Mouse (Mus musculus): ENCODE results near the gene Kirrel. TPM values are rescaled to one million over a fixed set of nuclear protein-coding genes. Genes with fewer than 3 reads are reported as not detected.
A peak's percentile ranks its signal among the peaks of the same experiment; 100 is the strongest.

The Kirrel gene
- polyA plus RNA-seq, 1 experiment from 2014 or later = 19.0 TPM

- H3K36me3 ChIP-seq = peaks cover 58% of the 10 kb centered on the region
- no peaks in the 10 kb centered on the region for H3K9me3 ChIP-seq (replicated peaks)
- 97% methylated on average over 4 of the region's 4 CpGs for WGBS
- DNase-seq (ENCODE audit: low spot score) = no peak
- no peaks in the 10 kb centered on the region for H3K27me3 ChIP-seq (ENCODE audit: low read depth, poor library complexity, severe bottlenecking)
- peaks cover 12% of the 10 kb centered on the region for H3K4me1 ChIP-seq
- H3K4me3 ChIP-seq = no peak overlapping the region
- H3K27ac ChIP-seq = no peak overlapping the region
Measured at GRCm38 (mm10) chr3:87079751-87080150, 94.8 kb downstream of the Kirrel start.

- H3K4me3 ChIP-seq = no peak overlapping the region
- no peaks in the 10 kb centered on the region for H3K27me3 ChIP-seq (ENCODE audit: low read depth, poor library complexity, severe bottlenecking)
- H3K4me1 ChIP-seq = peaks cover 12% of the 10 kb centered on the region
- 93% methylated on average over 7 of the region's 7 CpGs for WGBS
- no peak for DNase-seq (ENCODE audit: low spot score)
- peaks cover 54% of the 10 kb centered on the region for H3K36me3 ChIP-seq
- no peaks in the 10 kb centered on the region for H3K9me3 ChIP-seq (replicated peaks)
- H3K27ac ChIP-seq = no peak overlapping the region
Measured at GRCm38 (mm10) chr3:87079301-87079700, 95.2 kb downstream of the Kirrel start.

- H3K9me3 ChIP-seq (replicated peaks) = no peaks in the 10 kb centered on the region
- H3K4me3 ChIP-seq = no peak overlapping the region
- H3K27me3 ChIP-seq (ENCODE audit: low read depth, poor library complexity, severe bottlenecking) = no peaks in the 10 kb centered on the region
- no peak overlapping the region for H3K27ac ChIP-seq
- 74% methylated on average over 9 of the region's 9 CpGs for WGBS
- H3K4me1 ChIP-seq = peaks cover 24% of the 10 kb centered on the region
- no peak for DNase-seq (ENCODE audit: low spot score)
- peaks cover 37% of the 10 kb centered on the region for H3K36me3 ChIP-seq
Measured at GRCm38 (mm10) chr3:87077681-87078080, 96.9 kb downstream of the Kirrel start.

GRCm38 (mm10) chr3:87076899-87077298 lies 97.6 kb downstream of the Kirrel start:
- no peaks in the 10 kb centered on the region for H3K27me3 ChIP-seq (ENCODE audit: low read depth, poor library complexity, severe bottlenecking)
- H3K27ac ChIP-seq = no peak overlapping the region
- H3K9me3 ChIP-seq (replicated peaks) = no peaks in the 10 kb centered on the region
- H3K4me3 ChIP-seq = no peak overlapping the region
- 82% methylated on average over 5 of the region's 5 CpGs for WGBS
- H3K4me1 ChIP-seq = peaks cover 26% of the 10 kb centered on the region
- H3K36me3 ChIP-seq = peaks cover 30% of the 10 kb centered on the region
- DNase-seq (ENCODE audit: low spot score) = no peak

- Histone ChIP-seq H3K9me3 (replicated peaks) (no peaks in the 10 kb centered on the region), H3K27ac (no peak overlapping the region)
- peak; percentile 23 for DNase-seq (ENCODE audit: low spot score)
Measured at GRCm38 (mm10) chr3:87076161-87076560, 98.4 kb downstream of the Kirrel start.

GRCm38 (mm10) chr3:87072612-87073515 lies 101.7 kb downstream of the Kirrel start:
- Histone ChIP-seq H3K4me3 (no peak overlapping the region), H3K27ac (peak overlapping the region; percentile 36; the same call in 1 of the 2 replicates), H3K9me3 (replicated peaks) (no peaks in the 10 kb centered on the region), H3K4me1 (peaks cover 23% of the 10 kb centered on the region), H3K36me3 (no peaks in the 10 kb centered on the region), H3K27me3 (ENCODE audit: low read depth, poor library complexity, severe bottlenecking) (no peaks in the 10 kb centered on the region)
- DNase-seq (ENCODE audit: low spot score) = peak; percentile 28
- 58% methylated on average over 13 of the region's 13 CpGs for WGBS

More at GRCm38 (mm10) chr3:87076161-87076560, 98.4 kb downstream of the Kirrel start:
- H3K36me3 ChIP-seq = peaks cover 22% of the 10 kb centered on the region
- WGBS = 83% methylated on average over 7 of the region's 7 CpGs
- H3K4me1 ChIP-seq = peaks cover 26% of the 10 kb centered on the region
- H3K27me3 ChIP-seq (ENCODE audit: low read depth, poor library complexity, severe bottlenecking) = no peaks in the 10 kb centered on the region
- H3K4me3 ChIP-seq = no peak overlapping the region

- DNase-seq (ENCODE audit: low spot score) = no peak
- Histone ChIP-seq H3K4me3 (no peak overlapping the region), H3K27ac (no peak overlapping the region), H3K36me3 (no peaks in the 10 kb centered on the region), H3K27me3 (ENCODE audit: low read depth, poor library complexity, severe bottlenecking) (no peaks in the 10 kb centered on the region), H3K9me3 (replicated peaks) (no peaks in the 10 kb centered on the region), H3K4me1 (peaks cover 17% of the 10 kb centered on the region)
- WGBS = 82% methylated on average over 3 of the region's 3 CpGs
Measured at GRCm38 (mm10) chr3:87072191-87072590, 102.4 kb downstream of the Kirrel start.

- 90% methylated on average over 8 of the region's 8 CpGs for WGBS
- Histone ChIP-seq H3K27ac (no peak overlapping the region), H3K36me3 (no peaks in the 10 kb centered on the region), H3K4me3 (no peak overlapping the region), H3K9me3 (replicated peaks) (no peaks in the 10 kb centered on the region), H3K4me1 (no peaks in the 10 kb centered on the region; the same call in 1 of the 2 replicates), H3K27me3 (ENCODE audit: low read depth, poor library complexity, severe bottlenecking) (no peaks in the 10 kb centered on the region)
- no peak for DNase-seq (ENCODE audit: low spot score)
Measured at GRCm38 (mm10) chr3:87067396-87067975, 107.1 kb downstream of the Kirrel start.

GRCm38 (mm10) chr3:87053939-87054338 lies 120.6 kb downstream of the Kirrel start:
- no peak overlapping the region for H3K4me3 ChIP-seq
- WGBS = 87% methylated on average over 1 of the region's 1 CpGs
- DNase-seq (ENCODE audit: low spot score) = no peak
- no peaks in the 10 kb centered on the region for H3K36me3 ChIP-seq
- H3K27ac ChIP-seq = no peak overlapping the region
- no peaks in the 10 kb centered on the region for H3K9me3 ChIP-seq (replicated peaks)
- no peaks in the 10 kb centered on the region for H3K27me3 ChIP-seq (ENCODE audit: low read depth, poor library complexity, severe bottlenecking)
- H3K4me1 ChIP-seq = no peaks in the 10 kb centered on the region

- 88% methylated on average over 5 of the region's 5 CpGs for WGBS
Measured at GRCm38 (mm10) chr3:87047801-87048200, 126.7 kb downstream of the Kirrel start.

GRCm38 (mm10) chr3:87041733-87042132 lies 132.8 kb downstream of the Kirrel start:
- no peak overlapping the region for H3K27ac ChIP-seq
- no peak for DNase-seq (ENCODE audit: low spot score)
- H3K4me3 ChIP-seq = no peak overlapping the region
- H3K9me3 ChIP-seq (replicated peaks) = no peaks in the 10 kb centered on the region
- no peaks in the 10 kb centered on the region for H3K27me3 ChIP-seq (ENCODE audit: low read depth, poor library complexity, severe bottlenecking)
- no peaks in the 10 kb centered on the region for H3K36me3 ChIP-seq
- no peaks in the 10 kb centered on the region for H3K4me1 ChIP-seq
- WGBS = 90% methylated on average over 2 of the region's 2 CpGs

More at GRCm38 (mm10) chr3:87047801-87048200, 126.7 kb downstream of the Kirrel start:
- Histone ChIP-seq H3K36me3 (no peaks in the 10 kb centered on the region), H3K4me1 (no peaks in the 10 kb centered on the region), H3K9me3 (replicated peaks) (no peaks in the 10 kb centered on the region), H3K27ac (no peak overlapping the region), H3K4me3 (no peak overlapping the region), H3K27me3 (ENCODE audit: low read depth, poor library complexity, severe bottlenecking) (no peaks in the 10 kb centered on the region)
- DNase-seq (ENCODE audit: low spot score) = no peak

GRCm38 (mm10) chr3:87038500-87038899 lies 136.0 kb downstream of the Kirrel start:
- no peak for DNase-seq (ENCODE audit: low spot score)
- no peaks in the 10 kb centered on the region for H3K9me3 ChIP-seq (replicated peaks)
- no peaks in the 10 kb centered on the region for H3K4me1 ChIP-seq
- no peak overlapping the region for H3K27ac ChIP-seq
- H3K4me3 ChIP-seq = no peak overlapping the region
- 89% methylated on average over 6 of the region's 6 CpGs for WGBS
- H3K36me3 ChIP-seq = no peaks in the 10 kb centered on the region
- no peaks in the 10 kb centered on the region for H3K27me3 ChIP-seq (ENCODE audit: low read depth, poor library complexity, severe bottlenecking)

GRCm38 (mm10) chr3:87034061-87034460 lies 140.5 kb downstream of the Kirrel start:
- H3K4me1 ChIP-seq = no peaks in the 10 kb centered on the region
- WGBS = 90% methylated on average over 4 of the region's 4 CpGs
- H3K27me3 ChIP-seq (ENCODE audit: low read depth, poor library complexity, severe bottlenecking) = no peaks in the 10 kb centered on the region
- DNase-seq (ENCODE audit: low spot score) = no peak
- H3K36me3 ChIP-seq = no peaks in the 10 kb centered on the region
- H3K9me3 ChIP-seq (replicated peaks) = no peaks in the 10 kb centered on the region
- H3K27ac ChIP-seq = no peak overlapping the region
- no peak overlapping the region for H3K4me3 ChIP-seq
